Mouse (Mus musculus): ENCODE results near the gene Gm11444. TPM values are rescaled to one million over a fixed set of nuclear protein-coding genes. Genes with fewer than 3 reads are reported as not detected.

Gene Gm11444
- polyA plus RNA-seq, 1 experiment, result not detected

GRCm38 (mm10) chr11:85846509-85846908, 3.6 kb downstream of the Gm11444 start:
- Histone ChIP-seq H3K27me3 (ENCODE audit: control insufficient read depth, insufficient read depth, low read length, poor library complexity, severe bottlenecking) (peaks cover 5% of the 10 kb centered on the region; the same call in 1 of the 2 replicates), H3K27ac (ENCODE audit: insufficient read depth, low read length) (no peak overlapping the region), H3K36me3 (ENCODE audit: control insufficient read depth, insufficient read depth, low read length, poor library complexity, severe bottlenecking) (no peaks in the 10 kb centered on the region), H3K4me1 (ENCODE audit: control insufficient read depth, insufficient read depth, low read length) (no peaks in the 10 kb centered on the region), H3K4me3 (ENCODE audit: low read depth, low read length) (no peak overlapping the region), H3K9me3 (replicated peaks; ENCODE audit: control insufficient read depth, insufficient read depth, low read length, poor library complexity, severe bottlenecking) (no peaks in the 10 kb centered on the region), H3K9ac (ENCODE audit: low read depth, poor library complexity, severe bottlenecking) (no peak overlapping the region)
- no peak for TF ChIP-seq EP300 (IDR thresholded peaks at IDR 0.05; ENCODE audit: insufficient read depth, low read depth, low read length)
- no peak for TF ChIP-seq CTCF (IDR thresholded peaks at IDR 0.05; ENCODE audit: low read depth, low read length)
- TF ChIP-seq POLR2A (IDR thresholded peaks at IDR 0.05; ENCODE audit: insufficient read depth, low read length), result no peak

- Histone ChIP-seq H3K27ac (ENCODE audit: insufficient read depth, low read length) (no peak overlapping the region), H3K27me3 (ENCODE audit: control insufficient read depth, insufficient read depth, low read length, poor library complexity, severe bottlenecking) (peaks cover 9% of the 10 kb centered on the region), H3K9ac (ENCODE audit: low read depth, poor library complexity, severe bottlenecking) (no peak overlapping the region), H3K4me3 (ENCODE audit: low read depth, low read length) (no peak overlapping the region), H3K9me3 (replicated peaks; ENCODE audit: control insufficient read depth, insufficient read depth, low read length, poor library complexity, severe bottlenecking) (no peaks in the 10 kb centered on the region), H3K4me1 (ENCODE audit: control insufficient read depth, insufficient read depth, low read length) (no peaks in the 10 kb centered on the region), H3K36me3 (ENCODE audit: control insufficient read depth, insufficient read depth, low read length, poor library complexity, severe bottlenecking) (no peaks in the 10 kb centered on the region)
- TF ChIP-seq CTCF (IDR thresholded peaks at IDR 0.05; ENCODE audit: low read depth, low read length) (no peak), POLR2A (IDR thresholded peaks at IDR 0.05; ENCODE audit: insufficient read depth, low read length) (no peak), EP300 (IDR thresholded peaks at IDR 0.05; ENCODE audit: insufficient read depth, low read depth, low read length) (no peak)
Observed at GRCm38 (mm10) chr11:85845921-85846320, 4.2 kb downstream of the Gm11444 start.

GRCm38 (mm10) chr11:85844971-85845370, 5.2 kb downstream of the Gm11444 start:
- TF ChIP-seq POLR2A (IDR thresholded peaks at IDR 0.05; ENCODE audit: insufficient read depth, low read length), result no peak
- TF ChIP-seq EP300 (IDR thresholded peaks at IDR 0.05; ENCODE audit: insufficient read depth, low read depth, low read length), result no peak
- no peak for TF ChIP-seq CTCF (IDR thresholded peaks at IDR 0.05; ENCODE audit: low read depth, low read length)
- Histone ChIP-seq H3K27me3 (ENCODE audit: control insufficient read depth, insufficient read depth, low read length, poor library complexity, severe bottlenecking) (peaks cover 19% of the 10 kb centered on the region), H3K9ac (ENCODE audit: low read depth, poor library complexity, severe bottlenecking) (no peak overlapping the region), H3K36me3 (ENCODE audit: control insufficient read depth, insufficient read depth, low read length, poor library complexity, severe bottlenecking) (no peaks in the 10 kb centered on the region), H3K9me3 (replicated peaks; ENCODE audit: control insufficient read depth, insufficient read depth, low read length, poor library complexity, severe bottlenecking) (no peaks in the 10 kb centered on the region), H3K4me3 (ENCODE audit: low read depth, low read length) (no peak overlapping the region), H3K27ac (ENCODE audit: insufficient read depth, low read length) (no peak overlapping the region), H3K4me1 (ENCODE audit: control insufficient read depth, insufficient read depth, low read length) (no peaks in the 10 kb centered on the region)

- H3K9ac ChIP-seq (ENCODE audit: low read depth, poor library complexity, severe bottlenecking), result peak overlapping the region; percentile 29
- H3K27me3 ChIP-seq (ENCODE audit: control insufficient read depth, insufficient read depth, low read length, poor library complexity, severe bottlenecking), result peaks cover 24% of the 10 kb centered on the region
- no peaks in the 10 kb centered on the region for H3K4me1 ChIP-seq (ENCODE audit: control insufficient read depth, insufficient read depth, low read length)
- no peaks in the 10 kb centered on the region for H3K9me3 ChIP-seq (replicated peaks; ENCODE audit: control insufficient read depth, insufficient read depth, low read length, poor library complexity, severe bottlenecking)
- H3K27ac ChIP-seq (ENCODE audit: insufficient read depth, low read length), result no peak overlapping the region
- TF ChIP-seq POLR2A (IDR thresholded peaks at IDR 0.05; ENCODE audit: insufficient read depth, low read length), result no peak
- TF ChIP-seq EP300 (IDR thresholded peaks at IDR 0.05; ENCODE audit: insufficient read depth, low read depth, low read length), result no peak
- TF ChIP-seq CTCF (IDR thresholded peaks at IDR 0.05; ENCODE audit: low read depth, low read length), result peak; percentile 73
- peak overlapping the region; percentile 86 for H3K4me3 ChIP-seq (ENCODE audit: low read depth, low read length)
- no peaks in the 10 kb centered on the region for H3K36me3 ChIP-seq (ENCODE audit: control insufficient read depth, insufficient read depth, low read length, poor library complexity, severe bottlenecking)
Observed at GRCm38 (mm10) chr11:85844144-85844965, 5.8 kb downstream of the Gm11444 start.

GRCm38 (mm10) chr11:85843347-85843692, 6.8 kb downstream of the Gm11444 start:
- no peaks in the 10 kb centered on the region for H3K36me3 ChIP-seq (ENCODE audit: control insufficient read depth, insufficient read depth, low read length, poor library complexity, severe bottlenecking)
- H3K27me3 ChIP-seq (ENCODE audit: control insufficient read depth, insufficient read depth, low read length, poor library complexity, severe bottlenecking), result peaks cover 34% of the 10 kb centered on the region
- H3K9ac ChIP-seq (ENCODE audit: low read depth, poor library complexity, severe bottlenecking), result peak overlapping the region; percentile 29; the same call in 1 of the 2 replicates
- H3K27ac ChIP-seq (ENCODE audit: insufficient read depth, low read length), result no peak overlapping the region
- TF ChIP-seq POLR2A (IDR thresholded peaks at IDR 0.05; ENCODE audit: insufficient read depth, low read length), result no peak
- peak; percentile 64 for TF ChIP-seq CTCF (IDR thresholded peaks at IDR 0.05; ENCODE audit: low read depth, low read length)
- no peaks in the 10 kb centered on the region for H3K4me1 ChIP-seq (ENCODE audit: control insufficient read depth, insufficient read depth, low read length)
- H3K4me3 ChIP-seq (ENCODE audit: low read depth, low read length), result peak overlapping the region; percentile 86
- no peaks in the 10 kb centered on the region for H3K9me3 ChIP-seq (replicated peaks; ENCODE audit: control insufficient read depth, insufficient read depth, low read length, poor library complexity, severe bottlenecking)

GRCm38 (mm10) chr11:85842596-85843346, 7.4 kb downstream of the Gm11444 start:
- Histone ChIP-seq H3K27me3 (ENCODE audit: control insufficient read depth, insufficient read depth, low read length, poor library complexity, severe bottlenecking) (peaks cover 39% of the 10 kb centered on the region), H3K27ac (ENCODE audit: insufficient read depth, low read length) (no peak overlapping the region), H3K9me3 (replicated peaks; ENCODE audit: control insufficient read depth, insufficient read depth, low read length, poor library complexity, severe bottlenecking) (no peaks in the 10 kb centered on the region), H3K36me3 (ENCODE audit: control insufficient read depth, insufficient read depth, low read length, poor library complexity, severe bottlenecking) (no peaks in the 10 kb centered on the region), H3K4me1 (ENCODE audit: control insufficient read depth, insufficient read depth, low read length) (no peaks in the 10 kb centered on the region), H3K9ac (ENCODE audit: low read depth, poor library complexity, severe bottlenecking) (peak overlapping the region; percentile 29; the same call in 1 of the 2 replicates), H3K4me3 (ENCODE audit: low read depth, low read length) (peak overlapping the region; percentile 8)
- TF ChIP-seq EP300 (IDR thresholded peaks at IDR 0.05; ENCODE audit: insufficient read depth, low read depth, low read length) (no peak), POLR2A (IDR thresholded peaks at IDR 0.05; ENCODE audit: insufficient read depth, low read length) (no peak), CTCF (IDR thresholded peaks at IDR 0.05; ENCODE audit: low read depth, low read length) (no peak)

Measured in ES-Bruce4 (cell line).